Mouse (Mus musculus) liver, postnatal 0 days (tissue): ENCODE data around the gene Defb41. TPM values are rescaled to one million over a fixed set of nuclear protein-coding genes. Genes with fewer than 3 reads are reported as not detected.
"Not testable (repeated sequence)": the region's sequence is repeated elsewhere in the genome, so short reads cannot be mapped to it uniquely, and the experiment has no call there.

Experiments used
- ATAC-seq: fragments of 200-750 bp; cut with Nextera tagmentation; 2 replicates; pipeline ENCODE4 v1.8.0; 2017; ENCODE audit warnings: mild to moderate bottlenecking, moderate library complexity
- DNase-seq: peaks from one replicate; pipeline ENCODE4 v3.0.0-alpha.2; 2016
- H3K27ac ChIP-seq: fragments of 300-500 bp; sonication (generic); 2 replicates; pipeline ENCODE4 v1.5.1; 2014; ENCODE audit warnings: antibody characterized with exemption, moderate library complexity, mild to moderate bottlenecking, low read depth
- H3K27me3 ChIP-seq: fragments of 300-500 bp; sonication (generic); 2 replicates; pipeline ENCODE4 v1.6.1; 2014; ENCODE audit warnings: low read length, control low read depth, mixed read lengths; ENCODE audit not compliant: insufficient read depth
- H3K36me3 ChIP-seq: fragments of 300-500 bp; sonication (generic); replicated peaks from 2 replicates; pipeline ENCODE4 v1.6.1; 2014; ENCODE audit warnings: mild to moderate bottlenecking, control low read depth, low read length, moderate library complexity, mixed read lengths; ENCODE audit not compliant: insufficient read depth
- H3K4me1 ChIP-seq: fragments of 300-500 bp; sonication (generic); 2 replicates; pipeline ENCODE4 v1.6.1; 2014; ENCODE audit warnings: antibody characterized with exemption, mild to moderate bottlenecking, control low read depth; ENCODE audit not compliant: insufficient read depth
- H3K4me2 ChIP-seq: fragments of 300-500 bp; sonication (generic); 2 replicates; pipeline ENCODE4 v1.6.1; 2014; ENCODE audit warnings: low read depth, mild to moderate bottlenecking, low read length, moderate library complexity, mixed read lengths
- H3K4me3 ChIP-seq: fragments of 300-500 bp; sonication (generic); 2 replicates; pipeline ENCODE4 v1.5.1; 2014; ENCODE audit warnings: low read depth, low read length
- H3K9ac ChIP-seq: fragments of 300-500 bp; sonication (generic); replicated peaks from 2 replicates; pipeline ENCODE4 v1.6.1; 2014; ENCODE audit warnings: mild to moderate bottlenecking, moderate library complexity
- H3K9me3 ChIP-seq: fragments of 300-500 bp; sonication (generic); 2 replicates; pipeline ENCODE4 v1.6.1; 2016; ENCODE audit warnings: mild to moderate bottlenecking, control low read depth, low read length, mixed read lengths
- CTCF ChIP-seq: sonication (generic); IDR thresholded peaks from 2 replicates; pipeline ENCODE4 v1.5.1; 2016; ENCODE audit warnings: antibody characterized with exemption, low read depth
- EP300 ChIP-seq: IDR thresholded peaks from 2 replicates; pipeline ENCODE4 v1.6.1; 2016; ENCODE audit warnings: antibody characterized with exemption, low read depth, mild to moderate bottlenecking
- WGBS: fragments of 180-500 bp; shearing (Covaris S2); extraction: QIAGEN DNeasy Blood & Tissue Kit; methylation state at CpG from one replicate; pipeline ENCODE4 v1.1.7; 2014; ENCODE audit not compliant: insufficient replicate concordance; 5-methylcytosine and 5-hydroxymethylcytosine counted together
- polyA plus RNA-seq: library from polyadenylated mRNA; unstranded; fragments of >200 nt; fragmentation: Nextera tagmentation; extraction: Ambion mirVana; gene quantifications from 2 replicates; pipeline ENCODE4 v1.2.1, GENCODE M21; 2015

Defb41 gene
- polyA plus RNA-seq, 1 experiment from 2014 or later, result not detected

GRCm38 (mm10) chr1:18268845-18269244, 3.9 kb upstream of the Defb41 start:
- WGBS, result 75% methylated on average over 5 of the region's 5 CpGs
- no peak overlapping the region for H3K9ac ChIP-seq
- no peaks in the 10 kb centered on the region for H3K36me3 ChIP-seq
- no peak overlapping the region for H3K27ac ChIP-seq
- H3K27me3 ChIP-seq, result no peaks in the 10 kb centered on the region
- H3K4me1 ChIP-seq, result no peaks in the 10 kb centered on the region
- no peak overlapping the region for H3K4me3 ChIP-seq
- TF ChIP-seq CTCF, result no peak
- no peak overlapping the region for H3K4me2 ChIP-seq
- no peak for DNase-seq
- no peaks in the 10 kb centered on the region for H3K9me3 ChIP-seq
- ATAC-seq, result no peak

DNA sequence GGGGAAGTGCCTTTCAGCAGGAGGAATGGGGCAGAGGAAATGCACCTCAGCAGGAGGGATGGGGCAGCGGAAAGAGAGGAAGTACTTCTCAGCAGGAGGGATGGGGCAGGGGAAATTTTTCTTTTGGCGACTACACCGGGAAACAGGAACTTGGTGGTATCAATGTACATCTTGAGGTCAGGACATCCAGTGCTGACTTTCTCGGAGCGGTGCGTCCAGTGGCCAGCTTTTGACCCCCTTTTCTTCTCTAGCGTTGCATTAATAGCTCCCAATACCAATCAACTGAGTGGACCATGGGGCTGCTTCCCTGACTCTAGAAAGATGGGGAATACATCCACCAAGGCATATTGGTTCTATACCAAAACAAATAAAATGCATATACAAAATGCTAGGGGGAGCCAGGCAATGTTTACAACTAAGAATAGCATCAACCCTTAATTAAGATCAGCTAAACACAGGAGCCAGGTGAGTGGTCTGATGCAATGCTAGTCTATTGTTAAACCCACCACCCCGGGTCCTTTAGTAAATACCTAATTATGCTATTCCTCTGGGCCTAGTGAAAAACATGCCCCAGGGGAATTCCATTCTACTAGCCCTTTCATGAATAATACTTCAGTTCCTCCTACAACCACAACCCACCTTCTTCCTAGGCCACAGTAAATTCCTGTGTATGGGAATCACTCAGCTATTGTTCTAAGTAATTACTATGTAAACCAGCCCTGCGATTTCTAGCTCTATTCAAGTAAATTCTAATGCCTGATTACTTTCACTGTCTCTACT, 18.9 kb downstream of the Defb41 start:
- not testable (repeated sequence) for H3K4me2 ChIP-seq, H3K36me3 ChIP-seq, H3K4me3 ChIP-seq, DNase-seq, H3K27me3 ChIP-seq, H3K9ac ChIP-seq, H3K9me3 ChIP-seq, H3K4me1 ChIP-seq, ATAC-seq, H3K27ac ChIP-seq
- WGBS, result 78% methylated on average over 9 of the region's 9 CpGs

DNA sequence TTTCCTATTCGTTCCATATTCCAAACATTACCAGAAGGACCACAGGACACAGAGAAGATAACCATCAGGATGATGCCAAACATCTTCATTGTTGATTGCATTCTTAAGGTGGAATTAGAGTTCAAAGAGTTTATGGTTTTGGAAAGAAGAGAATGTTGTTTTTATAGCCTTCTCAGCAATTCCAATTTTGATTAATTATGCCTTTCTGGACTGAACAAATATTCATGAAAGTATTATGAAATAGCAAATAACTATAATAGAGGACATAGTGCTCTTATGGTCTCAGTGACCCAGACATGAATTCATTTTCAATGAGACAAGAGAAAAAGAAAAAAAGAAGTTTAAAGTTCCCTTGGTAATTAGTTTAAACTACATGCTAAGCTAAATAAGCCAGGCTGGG, 27.6 kb downstream of the Defb41 start, which contains the start of gene Defb18:
Defb18 (minus strand) TSS at position 101 of the 400 bp plus-strand sequence.
- H3K4me1 ChIP-seq, result no peaks in the 10 kb centered on the region
- no peak within 1 kb of the TSS for H3K9ac ChIP-seq
- DNase-seq, result no peak
- ATAC-seq, result no peak
- TF ChIP-seq EP300 (no peak), CTCF (no peak)
- H3K27ac ChIP-seq, result no peak within 1 kb of the TSS
- no peaks in the 10 kb centered on the region for H3K9me3 ChIP-seq
- no peak within 1 kb of the TSS for H3K4me2 ChIP-seq
- WGBS, result 47% methylated on average over 1 of the region's 1 CpGs
- H3K4me3 ChIP-seq, result no peak within 1 kb of the TSS
- H3K36me3 ChIP-seq, result no peaks in the 10 kb centered on the region
- H3K27me3 ChIP-seq, result no peaks in the 10 kb centered on the region

DNA sequence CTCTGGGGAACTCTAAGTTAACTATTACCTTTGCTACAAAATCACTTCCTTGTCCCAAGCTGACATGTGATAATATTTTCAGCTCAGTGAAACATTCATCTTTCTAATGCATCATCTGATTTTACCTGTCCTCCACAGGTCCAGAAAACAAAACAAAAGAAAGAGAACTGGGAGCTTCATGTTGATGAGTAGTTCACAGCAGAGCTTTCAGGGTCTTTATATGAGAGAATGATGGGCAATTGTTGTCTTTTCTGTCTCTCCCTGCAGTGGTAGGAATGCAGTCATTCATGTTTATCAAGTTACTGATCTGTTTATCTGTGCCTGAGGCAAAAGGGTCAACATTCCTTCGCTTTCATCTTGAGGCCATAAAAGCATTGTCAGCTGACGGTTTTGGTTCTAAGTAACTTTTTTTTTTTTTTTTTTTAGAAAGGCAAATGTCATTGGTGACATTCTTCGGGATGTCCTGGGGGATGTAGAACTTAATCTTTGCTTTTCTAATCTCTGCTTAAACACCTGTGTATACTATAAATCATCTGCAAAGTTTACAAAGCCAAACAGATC, 41.5 kb downstream of the Defb41 start:
- H3K27ac ChIP-seq, result no peak overlapping the region
- 25% methylated on average over 3 of the region's 3 CpGs for WGBS
- DNase-seq (no peak), ATAC-seq (no peak)
- H3K9me3 ChIP-seq, result no peaks in the 10 kb centered on the region
- H3K9ac ChIP-seq, result no peak overlapping the region
- H3K4me1 ChIP-seq, result no peaks in the 10 kb centered on the region
- no peak overlapping the region for H3K4me2 ChIP-seq
- no peaks in the 10 kb centered on the region for H3K27me3 ChIP-seq
- H3K36me3 ChIP-seq, result no peaks in the 10 kb centered on the region
- TF ChIP-seq CTCF, result no peak
- no peak for TF ChIP-seq EP300
- H3K4me3 ChIP-seq, result no peak overlapping the region

Other genes with a start within 250 kb of the Defb41 start
- not detected in 2 replicates for gene Crisp4, start 119.2 kb downstream of the Defb41 start, polyA plus RNA-seq
- gene Defb18, start 27.7 kb downstream of the Defb41 start, polyA plus RNA-seq, result not detected in 2 replicates